Comparison of ENCODE assay signal across 10 mouse cellular contexts in genomic region chr5:113467765-113468164, GRCm38 (mm10). TPM values are rescaled to one million over a fixed set of nuclear protein-coding genes. Genes with fewer than 3 reads are reported as not detected.
DNase-seq lines count a peak whose midpoint lies in the region; ATAC-seq and TF ChIP-seq lines count a peak whose summit lies in the region.
"Had no signal": no experiment of that assay in that cellular context is flagged by ENCODE, and none has a peak within 500 bp of the region (broad histone marks: within the 10 kb centered on the region; RNA-seq: fewer than 3 reads in every experiment).

No protein-coding gene starts in this region.

- TF ChIP-seq CTCF in heart, adult 2 months (IDR thresholded peaks at IDR 0.05) = no peak
- no peak for TF ChIP-seq CTCF in midbrain, postnatal 0 days (IDR thresholded peaks at IDR 0.05)

- WGBS in heart, embryonic 12.5 days = under 1% methylated on average over 8 of the region's 8 CpGs
- 1% methylated on average over 8 of the region's 8 CpGs for WGBS in heart, adult 2 months
- WGBS in midbrain, embryonic 11.5 days = under 1% methylated on average over 8 of the region's 8 CpGs
- 10% methylated on average over 8 of the region's 8 CpGs for WGBS in midbrain, postnatal 0 days
- 2% methylated on average over 8 of the region's 8 CpGs for WGBS in limb, embryonic 15.5 days

- H3K4me1 ChIP-seq in heart, embryonic 12.5 days (replicated peaks) = peaks cover 6% of the 10 kb centered on the region
- no peaks in the 10 kb centered on the region for H3K4me1 ChIP-seq in heart, adult 2 months (ENCODE audit: control insufficient read depth, insufficient read depth, low read length)
- H3K4me1 ChIP-seq in midbrain, embryonic 11.5 days (ENCODE audit: control insufficient read depth, insufficient read depth, low read length) = peaks cover 26% of the 10 kb centered on the region
- peaks cover 16% of the 10 kb centered on the region; the same call in 1 of the 2 replicates for H3K4me1 ChIP-seq in midbrain, postnatal 0 days (ENCODE audit: insufficient read depth, low read length)
- H3K4me1 ChIP-seq in limb, embryonic 15.5 days = peaks cover 21% of the 10 kb centered on the region

- H3K27ac ChIP-seq in heart, embryonic 12.5 days (ENCODE audit: poor library complexity, severe bottlenecking) = no peak overlapping the region
- H3K27ac ChIP-seq in heart, adult 2 months = no peak overlapping the region
- H3K27ac ChIP-seq in midbrain, embryonic 11.5 days (ENCODE audit: low read depth, low read length) = no peak overlapping the region
- no peak overlapping the region for H3K27ac ChIP-seq in midbrain, postnatal 0 days (ENCODE audit: low read depth, low read length)
- H3K27ac ChIP-seq in limb, embryonic 15.5 days = peak overlapping the region; percentile 52; the same call in 1 of the 2 replicates

- intact Hi-C loops in heart, adult 2 months (cut with DNase I) = no loop called here

- no peak for DNase-seq in heart, adult 2 months
- peak; percentile 90 for DNase-seq in midbrain, embryonic 11.5 days (ENCODE audit: low spot score, missing footprints)
- DNase-seq in midbrain, postnatal 0 days (ENCODE audit: low spot score) = no peak
- DNase-seq in layer of hippocampus, adult 9-11 months = no peak
- no peak for DNase-seq in adrenal gland, adult (ENCODE audit: inconsistent age in 2 of 2, low spot score in 1 of 2)
- DNase-seq in left cerebral cortex, adult 18-20 months (ENCODE audit: low spot score in 2 of 2) = no peak
- DNase-seq: lung, postnatal 14 days had no signal

- no peak for TF ChIP-seq EP300 in heart, adult 2 months (IDR thresholded peaks at IDR 0.05; ENCODE audit: insufficient read depth, low read depth, low read length)

- no peak for ATAC-seq in heart, embryonic 12.5 days (ENCODE audit: insufficient number of reproducible peaks, low FRiP score)
- ATAC-seq in midbrain, embryonic 11.5 days (ENCODE audit: low FRiP score) = no peak
- ATAC-seq in midbrain, postnatal 0 days (ENCODE audit: low FRiP score) = no peak
- ATAC-seq in limb, embryonic 15.5 days (ENCODE audit: insufficient number of reproducible peaks, low FRiP score, low TSS enrichment, low read depth) = no peak

- H3K4me3 ChIP-seq in heart, embryonic 12.5 days = no peak overlapping the region
- H3K4me3 ChIP-seq in heart, adult 2 months = no peak overlapping the region
- no peak overlapping the region for H3K4me3 ChIP-seq in midbrain, embryonic 11.5 days (ENCODE audit: low read depth, low read length)
- H3K4me3 ChIP-seq in midbrain, postnatal 0 days (ENCODE audit: low read depth, low read length) = no peak overlapping the region
- no peak overlapping the region for H3K4me3 ChIP-seq in limb, embryonic 15.5 days

- H3K79me2 ChIP-seq in heart, adult 2 months (replicated peaks; ENCODE audit: control insufficient read depth, insufficient read depth, low read length) = no peaks in the 10 kb centered on the region

- H3K36me3 ChIP-seq in heart, embryonic 12.5 days = no peaks in the 10 kb centered on the region
- H3K36me3 ChIP-seq in heart, adult 2 months (ENCODE audit: control insufficient read depth, insufficient read depth, low read length) = no peaks in the 10 kb centered on the region
- no peaks in the 10 kb centered on the region for H3K36me3 ChIP-seq in midbrain, embryonic 11.5 days (ENCODE audit: control insufficient read depth, insufficient read depth, low read length)
- H3K36me3 ChIP-seq in midbrain, postnatal 0 days (ENCODE audit: insufficient read depth, low read length) = no peaks in the 10 kb centered on the region
- H3K36me3 ChIP-seq in limb, embryonic 15.5 days = no peaks in the 10 kb centered on the region

- TF ChIP-seq POLR2A in heart, adult 2 months (IDR thresholded peaks at IDR 0.05; ENCODE audit: insufficient read depth, low read depth, low read length) = no peak

- peaks cover 25% of the 10 kb centered on the region for H3K27me3 ChIP-seq in heart, embryonic 12.5 days (replicated peaks)
- peaks cover 2% of the 10 kb centered on the region for H3K27me3 ChIP-seq in heart, adult 2 months (ENCODE audit: control insufficient read depth, insufficient read depth, low read length)
- H3K27me3 ChIP-seq in midbrain, embryonic 11.5 days (ENCODE audit: control insufficient read depth, insufficient read depth, low read length) = no peaks in the 10 kb centered on the region
- no peaks in the 10 kb centered on the region for H3K27me3 ChIP-seq in midbrain, postnatal 0 days (ENCODE audit: insufficient read depth, low read length)
- peaks cover 7% of the 10 kb centered on the region for H3K27me3 ChIP-seq in limb, embryonic 15.5 days

- H3K9me3 ChIP-seq in heart, embryonic 12.5 days (replicated peaks) = no peaks in the 10 kb centered on the region
- H3K9me3 ChIP-seq in midbrain, embryonic 11.5 days (ENCODE audit: control insufficient read depth, low read length) = no peaks in the 10 kb centered on the region
- no peaks in the 10 kb centered on the region for H3K9me3 ChIP-seq in midbrain, postnatal 0 days (ENCODE audit: low read length)
- H3K9me3 ChIP-seq in limb, embryonic 15.5 days = no peaks in the 10 kb centered on the region

- peak overlapping the region; percentile 29 for H3K4me2 ChIP-seq in heart, embryonic 12.5 days
- no peak overlapping the region; the same call in 1 of the 2 replicates for H3K4me2 ChIP-seq in midbrain, embryonic 11.5 days
- no peak overlapping the region for H3K4me2 ChIP-seq in midbrain, postnatal 0 days (ENCODE audit: low read depth, low read length, poor library complexity, severe bottlenecking)
- no peak overlapping the region for H3K4me2 ChIP-seq in limb, embryonic 15.5 days

- no peak overlapping the region for H3K9ac ChIP-seq in heart, embryonic 12.5 days
- no peak overlapping the region for H3K9ac ChIP-seq in heart, adult 2 months (ENCODE audit: low read depth, low read length)
- H3K9ac ChIP-seq in midbrain, embryonic 11.5 days (ENCODE audit: low read length) = 0 out of 2 replicates have a peak overlapping the region, but pooled peaks have one; percentile 27
- H3K9ac ChIP-seq in midbrain, postnatal 0 days (replicated peaks; ENCODE audit: low read length, poor library complexity, severe bottlenecking) = no peak overlapping the region
- H3K9ac ChIP-seq in limb, embryonic 15.5 days = no peak overlapping the region

RNA-seq across cellular contexts. Expression of gene Wscd2, which starts 22.4 kb away (rescaled TPM):
- polyA plus RNA-seq in heart, embryonic 12.5 days (2016; fragmentation: Nextera tagmentation; extraction: Ambion mirVana) = 5.4 TPM in 2 replicates
- under 1 TPM; 0.26 to 0.34 TPM for total RNA-seq in heart, adult 2 months (2021)
- polyA plus RNA-seq in heart, adult 2 months (2012; rRNA removed) = 0.82 and 1.5 TPM in 2 replicates
- polyA plus RNA-seq in midbrain, embryonic 11.5 days (2014; fragmentation: Nextera tagmentation; extraction: Ambion mirVana) = 8.0 and 9.1 TPM in 2 replicates
- total RNA-seq in midbrain, postnatal 0 days (2014; rRNA removed) = 26.4 and 28.8 TPM in 2 replicates
- 11.7 and 13.2 TPM in 2 replicates for polyA plus RNA-seq in midbrain, postnatal 0 days (2015; fragmentation: Nextera tagmentation; extraction: Ambion mirVana)
- polyA plus RNA-seq in limb, embryonic 15.5 days (2015; fragmentation: Nextera tagmentation; extraction: Ambion mirVana) = 9.1 and 11.0 TPM in 2 replicates
- 10 to 100 TPM; 53.0 to 56.5 TPM for total RNA-seq in left cerebral cortex, adult 18-20 months (2021)
- total RNA-seq: granulocyte monocyte progenitor cell, adult 5-6 weeks had no signal
